ENCODE assay signal across 16 mouse cellular contexts in the genomic region with DNA sequence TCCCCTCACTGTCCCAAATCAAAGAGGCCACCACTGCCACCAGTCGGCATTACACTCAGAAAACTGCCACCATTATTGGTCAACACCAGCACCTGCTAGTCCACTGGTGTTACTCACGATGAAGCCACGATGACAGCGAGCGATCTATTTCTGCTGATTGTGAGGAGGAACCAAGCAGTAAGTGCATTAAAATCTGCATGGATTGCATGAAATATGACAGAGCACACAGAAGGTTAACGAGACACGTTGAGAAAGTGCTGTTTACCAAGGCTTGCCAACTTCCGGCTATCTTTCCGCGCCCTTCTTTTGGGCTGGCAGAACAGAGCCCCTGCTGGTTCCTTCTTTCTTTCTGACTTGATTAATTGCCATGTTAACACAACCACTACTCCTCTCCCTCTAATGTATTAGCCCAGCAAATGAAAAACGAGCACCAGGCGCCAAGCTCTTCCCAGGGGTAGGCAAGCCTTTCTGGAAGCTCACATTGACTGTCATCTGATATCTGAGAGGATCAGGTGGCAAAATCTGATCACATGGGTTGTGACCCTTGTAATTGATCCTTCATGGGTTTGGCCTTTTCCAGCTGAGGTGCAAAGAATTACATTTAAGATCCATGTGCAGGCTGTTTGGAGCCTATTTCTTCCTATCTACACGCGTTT.
A peak's percentile ranks its signal among the peaks of the same experiment; 100 is the strongest.
DNase-seq lines count a peak whose midpoint lies in the region; ATAC-seq lines count a peak whose summit lies in the region.
"Had no signal": no experiment of that assay in that cellular context is flagged by ENCODE, and none has a peak within 500 bp of the region (broad histone marks: within the 10 kb centered on the region; RNA-seq: fewer than 3 reads in every experiment).

No protein-coding gene starts in this region.

- no peak overlapping the region for H3K4me2 ChIP-seq in neural tube, embryonic 11.5 days (ENCODE audit: low read depth)
- H3K4me2 ChIP-seq in embryonic facial prominence, embryonic 14.5 days (ENCODE audit: low read depth, low read length): no peak overlapping the region
- H3K4me2 ChIP-seq in neural tube, embryonic 15.5 days: 0 out of 2 replicates have a peak overlapping the region, but pooled peaks have one; percentile 1
- H3K4me2 ChIP-seq: embryonic facial prominence, embryonic 12.5 days; forebrain, embryonic 12.5 days; liver, embryonic 15.5 days had no signal

- H3K4me3 ChIP-seq in neural tube, embryonic 11.5 days (ENCODE audit: low read depth, low read length): no peak overlapping the region
- H3K4me3 ChIP-seq in embryonic facial prominence, embryonic 14.5 days (ENCODE audit: low read depth, low read length): no peak overlapping the region
- no peak overlapping the region for H3K4me3 ChIP-seq in neural tube, embryonic 15.5 days (replicated peaks)
- H3K4me3 ChIP-seq: embryonic facial prominence, embryonic 12.5 days; forebrain, embryonic 12.5 days; layer of hippocampus, adult 2 months; limb, embryonic 10.5 days; liver, embryonic 15.5 days had no signal

- H3K36me3 ChIP-seq in neural tube, embryonic 11.5 days (ENCODE audit: control insufficient read depth, insufficient read depth, low read length): no peaks in the 10 kb centered on the region
- H3K36me3 ChIP-seq in embryonic facial prominence, embryonic 14.5 days (ENCODE audit: control insufficient read depth, insufficient read depth, low read length): no peaks in the 10 kb centered on the region
- no peaks in the 10 kb centered on the region for H3K36me3 ChIP-seq in neural tube, embryonic 15.5 days
- H3K36me3 ChIP-seq: embryonic facial prominence, embryonic 12.5 days; forebrain, embryonic 12.5 days; liver, embryonic 15.5 days had no signal

- DNase-seq in neural tube, embryonic 11.5 days (ENCODE audit: low spot score): peak; percentile 45
- no peak for DNase-seq in neural tube, embryonic 10.5 days (ENCODE audit: extremely low spot score, low spot score)
- DNase-seq in embryonic facial prominence, embryonic 14.5 days (ENCODE audit: low spot score): no peak
- DNase-seq in lung, postnatal 25 days (ENCODE audit: low spot score): no peak
- DNase-seq in heart, postnatal 4 days: no peak
- DNase-seq: adrenal gland, postnatal 10 days; gastrocnemius, postnatal 25 days had no signal

- peak overlapping the region; percentile 42 for H3K27ac ChIP-seq in neural tube, embryonic 11.5 days (ENCODE audit: low read depth, low read length)
- H3K27ac ChIP-seq in embryonic facial prominence, embryonic 14.5 days (replicated peaks; ENCODE audit: low read depth, low read length): no peak overlapping the region
- peak overlapping the region; percentile 45 for H3K27ac ChIP-seq in neural tube, embryonic 15.5 days (replicated peaks)
- H3K27ac ChIP-seq: embryonic facial prominence, embryonic 12.5 days; forebrain, embryonic 12.5 days; layer of hippocampus, adult 2 months; limb, embryonic 10.5 days; liver, embryonic 15.5 days; macrophage had no signal

- H3K9me3 ChIP-seq in neural tube, embryonic 11.5 days (ENCODE audit: control insufficient read depth, low read length): 0 out of 2 replicates have a peak, but pooled peaks cover 7% of the 10 kb centered on the region
- peaks cover 13% of the 10 kb centered on the region for H3K9me3 ChIP-seq in embryonic facial prominence, embryonic 14.5 days (ENCODE audit: control insufficient read depth, low read length)
- H3K9me3 ChIP-seq in neural tube, embryonic 15.5 days (replicated peaks): no peaks in the 10 kb centered on the region
- H3K9me3 ChIP-seq: liver, embryonic 15.5 days had no signal

- H3K4me1 ChIP-seq in neural tube, embryonic 11.5 days (ENCODE audit: control insufficient read depth, insufficient read depth, low read length): peaks cover 7% of the 10 kb centered on the region
- peaks cover 4% of the 10 kb centered on the region; the same call in 1 of the 2 replicates for H3K4me1 ChIP-seq in embryonic facial prominence, embryonic 14.5 days (ENCODE audit: control insufficient read depth, insufficient read depth, low read length)
- H3K4me1 ChIP-seq in neural tube, embryonic 15.5 days: peaks cover 30% of the 10 kb centered on the region
- H3K4me1 ChIP-seq: liver, embryonic 15.5 days had no signal

- no peak overlapping the region for H3K9ac ChIP-seq in neural tube, embryonic 11.5 days (ENCODE audit: low read length)
- H3K9ac ChIP-seq in embryonic facial prominence, embryonic 14.5 days (ENCODE audit: low read depth, low read length): no peak overlapping the region
- H3K9ac ChIP-seq in neural tube, embryonic 15.5 days (replicated peaks): no peak overlapping the region
- H3K9ac ChIP-seq: embryonic facial prominence, embryonic 12.5 days; forebrain, embryonic 12.5 days; liver, embryonic 15.5 days had no signal

- no peak for ATAC-seq in neural tube, embryonic 11.5 days (ENCODE audit: insufficient read depth, low FRiP score, low TSS enrichment)
- peak; percentile 55; the same call in 1 of the 2 replicates for ATAC-seq in embryonic facial prominence, embryonic 14.5 days (ENCODE audit: low read depth)
- peak; percentile 66 for ATAC-seq in megakaryocyte progenitor cell, adult 5-6 weeks (replicated peaks; ENCODE audit: poor library complexity)
- peak; percentile 46 for ATAC-seq in neural tube, embryonic 15.5 days (ENCODE audit: low FRiP score)
- ATAC-seq in activated CD4-positive, CD25-positive, alpha-beta regulatory T cell, adult 4 months: no peak

- WGBS in neural tube, embryonic 11.5 days: 51% methylated on average over 14 of the region's 14 CpGs
- WGBS in embryonic facial prominence, embryonic 14.5 days: 72% methylated on average over 14 of the region's 14 CpGs
- 31% methylated on average over 14 of the region's 14 CpGs for WGBS in neural tube, embryonic 15.5 days

- H3K27me3 ChIP-seq in neural tube, embryonic 11.5 days (ENCODE audit: control insufficient read depth, insufficient read depth, low read length): no peaks in the 10 kb centered on the region
- H3K27me3 ChIP-seq in embryonic facial prominence, embryonic 14.5 days (replicated peaks; ENCODE audit: control insufficient read depth, insufficient read depth, low read length): no peaks in the 10 kb centered on the region
- no peaks in the 10 kb centered on the region for H3K27me3 ChIP-seq in neural tube, embryonic 15.5 days (replicated peaks)
- H3K27me3 ChIP-seq: embryonic facial prominence, embryonic 12.5 days; forebrain, embryonic 12.5 days; liver, embryonic 15.5 days had no signal

Comparison
In these comparisons a context has a peak if more than half of its experiments do, and no peak if none do; other contexts are left out.
1. ATAC-seq: peak in embryonic facial prominence, embryonic 14.5 days (single experiment), megakaryocyte progenitor cell, adult 5-6 weeks (single experiment) and neural tube, embryonic 15.5 days (single experiment); none in neural tube, embryonic 11.5 days (single experiment) and activated CD4-positive, CD25-positive, alpha-beta regulatory T cell, adult 4 months (single experiment).